Mouse (Mus musculus) liver, postnatal 0 days (tissue): Measurements from ENCODE around the gene Taok3. TPM values are rescaled to one million over a fixed set of nuclear protein-coding genes. Genes with fewer than 3 reads are reported as not detected.

Experiments used
- ATAC-seq: fragments of 200-750 bp; cut with Nextera tagmentation; 2 replicates; pipeline ENCODE4 v1.8.0; 2017; ENCODE audit warnings: mild to moderate bottlenecking, moderate library complexity
- DNase-seq: peaks from one replicate; pipeline ENCODE4 v3.0.0-alpha.2; 2016
- H3K27ac ChIP-seq: fragments of 300-500 bp; sonication (generic); 2 replicates; pipeline ENCODE4 v1.5.1; 2014; ENCODE audit warnings: antibody characterized with exemption, moderate library complexity, mild to moderate bottlenecking, low read depth
- H3K27me3 ChIP-seq: fragments of 300-500 bp; sonication (generic); 2 replicates; pipeline ENCODE4 v1.6.1; 2014; ENCODE audit warnings: low read length, control low read depth, mixed read lengths; ENCODE audit not compliant: insufficient read depth
- H3K36me3 ChIP-seq: fragments of 300-500 bp; sonication (generic); replicated peaks from 2 replicates; pipeline ENCODE4 v1.6.1; 2014; ENCODE audit warnings: mild to moderate bottlenecking, control low read depth, low read length, moderate library complexity, mixed read lengths; ENCODE audit not compliant: insufficient read depth
- H3K4me1 ChIP-seq: fragments of 300-500 bp; sonication (generic); 2 replicates; pipeline ENCODE4 v1.6.1; 2014; ENCODE audit warnings: antibody characterized with exemption, mild to moderate bottlenecking, control low read depth; ENCODE audit not compliant: insufficient read depth
- H3K4me2 ChIP-seq: fragments of 300-500 bp; sonication (generic); 2 replicates; pipeline ENCODE4 v1.6.1; 2014; ENCODE audit warnings: low read depth, mild to moderate bottlenecking, low read length, moderate library complexity, mixed read lengths
- H3K4me3 ChIP-seq: fragments of 300-500 bp; sonication (generic); 2 replicates; pipeline ENCODE4 v1.5.1; 2014; ENCODE audit warnings: low read depth, low read length
- H3K9ac ChIP-seq: fragments of 300-500 bp; sonication (generic); replicated peaks from 2 replicates; pipeline ENCODE4 v1.6.1; 2014; ENCODE audit warnings: mild to moderate bottlenecking, moderate library complexity
- H3K9me3 ChIP-seq: fragments of 300-500 bp; sonication (generic); 2 replicates; pipeline ENCODE4 v1.6.1; 2016; ENCODE audit warnings: mild to moderate bottlenecking, control low read depth, low read length, mixed read lengths
- CTCF ChIP-seq: sonication (generic); IDR thresholded peaks from 2 replicates; pipeline ENCODE4 v1.5.1; 2016; ENCODE audit warnings: antibody characterized with exemption, low read depth
- EP300 ChIP-seq: IDR thresholded peaks from 2 replicates; pipeline ENCODE4 v1.6.1; 2016; ENCODE audit warnings: antibody characterized with exemption, low read depth, mild to moderate bottlenecking
- WGBS: fragments of 180-500 bp; shearing (Covaris S2); extraction: QIAGEN DNeasy Blood & Tissue Kit; methylation state at CpG from one replicate; pipeline ENCODE4 v1.1.7; 2014; ENCODE audit not compliant: insufficient replicate concordance; 5-methylcytosine and 5-hydroxymethylcytosine counted together
- polyA plus RNA-seq: library from polyadenylated mRNA; unstranded; fragments of >200 nt; fragmentation: Nextera tagmentation; extraction: Ambion mirVana; gene quantifications from 2 replicates; pipeline ENCODE4 v1.2.1, GENCODE M21; 2015

The Taok3 gene
- polyA plus RNA-seq, 1 experiment from 2014 or later, result 41.9 TPM

DNA sequence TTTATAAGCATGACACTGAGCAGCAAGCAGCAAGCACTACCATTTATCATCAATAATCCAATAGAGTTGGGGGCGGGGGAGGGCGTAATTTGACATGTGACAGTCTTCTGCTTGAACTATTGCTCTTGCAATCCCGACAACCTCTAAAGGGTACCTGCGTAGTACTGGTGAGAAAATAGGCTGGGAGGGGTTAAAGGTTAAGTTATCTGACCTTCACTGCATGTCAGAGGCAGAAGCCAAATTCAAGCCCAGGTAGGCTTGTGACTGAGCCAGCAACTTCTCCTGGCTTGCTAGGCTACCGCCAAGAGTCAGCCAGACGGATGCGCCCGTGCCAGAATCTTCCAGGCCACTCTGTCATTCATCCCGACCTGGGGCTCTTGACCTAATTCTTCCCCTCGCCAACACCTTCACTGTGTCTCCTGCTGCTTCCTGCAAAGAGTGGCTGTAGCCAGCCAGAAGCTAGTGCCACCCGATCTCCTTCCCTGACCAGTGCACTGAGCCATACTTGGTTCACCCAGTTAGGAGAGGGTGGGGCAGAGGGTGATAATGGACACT lies 47.0 kb downstream of the Taok3 start:
- 81% methylated on average over 11 of the region's 11 CpGs for WGBS

GRCm38 (mm10) chr5:117168351-117169100 lies 48.6 kb downstream of the Taok3 start:
- TF ChIP-seq CTCF (no peak), EP300 (no peak)
- Histone ChIP-seq H3K4me2 (no peak overlapping the region), H3K9me3 (no peaks in the 10 kb centered on the region), H3K27ac (no peak overlapping the region), H3K9ac (no peak overlapping the region), H3K27me3 (no peaks in the 10 kb centered on the region), H3K36me3 (peaks cover 20% of the 10 kb centered on the region; the same call in 1 of the 2 replicates), H3K4me1 (peaks cover 12% of the 10 kb centered on the region), H3K4me3 (no peak overlapping the region)
- ATAC-seq (no peak), DNase-seq (no peak)
- WGBS, result 89% methylated on average over 14 of the region's 14 CpGs

More for the DNA sequence above, 47.0 kb downstream of the Taok3 start:
- ATAC-seq (no peak; the same call in 1 of the 2 replicates), DNase-seq (no peak)
- Histone ChIP-seq H3K9me3 (no peaks in the 10 kb centered on the region), H3K36me3 (0 out of 2 replicates have a peak, but pooled peaks cover 19% of the 10 kb centered on the region), H3K27ac (no peak overlapping the region), H3K4me2 (no peak overlapping the region), H3K4me3 (no peak overlapping the region), H3K9ac (no peak overlapping the region), H3K4me1 (peaks cover 14% of the 10 kb centered on the region), H3K27me3 (no peaks in the 10 kb centered on the region)
- TF ChIP-seq CTCF, result no peak
- TF ChIP-seq EP300, result no peak

DNA sequence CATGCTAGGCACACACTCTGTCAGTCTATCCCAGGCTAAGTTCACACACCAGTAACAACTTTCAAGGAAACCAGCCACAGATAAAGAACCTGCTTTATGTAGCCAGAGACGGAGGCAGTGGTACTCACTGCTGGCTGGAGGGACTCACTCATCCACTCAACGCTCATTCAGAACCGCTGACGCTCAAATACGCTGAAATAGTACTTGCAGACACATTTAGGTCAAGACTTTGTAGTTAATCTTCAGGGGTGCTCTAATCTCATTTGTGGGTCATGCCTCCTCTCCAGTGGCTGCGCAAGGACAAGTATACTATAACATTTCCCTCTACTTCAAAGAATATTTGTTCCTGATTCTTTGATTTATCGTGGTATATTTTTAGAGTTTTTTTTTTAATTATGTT lies 54.1 kb downstream of the Taok3 start:
- Histone ChIP-seq H3K4me3 (no peak overlapping the region), H3K9ac (no peak overlapping the region), H3K4me2 (no peak overlapping the region), H3K9me3 (no peaks in the 10 kb centered on the region), H3K27me3 (no peaks in the 10 kb centered on the region), H3K36me3 (peaks cover 35% of the 10 kb centered on the region), H3K4me1 (no peaks in the 10 kb centered on the region), H3K27ac (no peak overlapping the region)
- no peak for TF ChIP-seq CTCF
- TF ChIP-seq EP300, result no peak
- no peak for DNase-seq
- WGBS, result 96% methylated on average over 7 of the region's 7 CpGs
- ATAC-seq, result no peak

DNA sequence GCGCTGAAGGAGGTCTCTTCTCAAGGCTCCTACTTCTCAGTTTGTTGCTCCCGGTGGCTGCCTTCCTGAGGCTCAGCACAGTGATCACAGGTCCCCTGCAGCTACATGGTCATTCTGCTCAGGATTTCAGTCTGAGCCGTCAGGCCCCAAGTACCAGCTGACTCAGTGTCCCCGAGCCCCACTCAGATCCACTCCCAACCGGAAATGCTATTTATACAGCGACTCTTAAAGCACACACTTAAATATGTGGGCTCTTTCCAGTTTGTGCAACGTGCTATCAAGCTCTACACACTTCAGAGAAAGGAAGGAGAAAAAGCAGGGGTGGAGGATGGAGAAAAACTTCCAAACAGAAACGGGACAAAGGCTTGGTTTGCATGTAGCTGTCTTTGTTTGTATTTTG lies 56.0 kb downstream of the Taok3 start:
- Histone ChIP-seq H3K27ac (no peak overlapping the region), H3K9me3 (no peaks in the 10 kb centered on the region), H3K36me3 (peaks cover 35% of the 10 kb centered on the region), H3K4me3 (no peak overlapping the region), H3K27me3 (no peaks in the 10 kb centered on the region), H3K9ac (no peak overlapping the region), H3K4me1 (no peaks in the 10 kb centered on the region; the same call in 1 of the 2 replicates), H3K4me2 (no peak overlapping the region)
- TF ChIP-seq CTCF (no peak), EP300 (no peak)
- WGBS, result 84% methylated on average over 8 of the region's 8 CpGs
- no peak for ATAC-seq
- no peak for DNase-seq

DNA sequence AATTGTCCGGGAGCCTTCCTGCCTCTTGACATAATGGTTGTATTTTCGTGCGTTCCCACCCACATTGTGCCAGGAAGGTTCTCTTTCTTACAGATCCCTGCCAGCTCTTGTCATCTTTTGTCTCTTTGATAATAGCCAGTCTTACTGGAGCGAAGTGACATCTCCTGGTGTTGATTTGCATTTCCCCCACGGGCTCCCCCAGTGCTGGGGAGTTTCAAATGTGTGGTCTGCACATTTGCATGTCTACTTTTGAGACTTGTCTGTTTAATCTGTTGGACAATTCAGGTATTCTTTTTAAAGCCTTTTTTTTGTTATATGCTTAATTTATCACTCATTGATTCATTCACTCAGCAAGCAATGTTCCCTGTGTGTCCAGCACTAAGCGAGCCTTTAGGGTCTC lies 58.1 kb downstream of the Taok3 start:
- Histone ChIP-seq H3K9ac (no peak overlapping the region), H3K4me3 (no peak overlapping the region), H3K27me3 (no peaks in the 10 kb centered on the region), H3K4me2 (no peak overlapping the region), H3K9me3 (no peaks in the 10 kb centered on the region), H3K36me3 (peaks cover 32% of the 10 kb centered on the region), H3K4me1 (peaks cover 20% of the 10 kb centered on the region), H3K27ac (no peak overlapping the region)
- ATAC-seq (no peak), DNase-seq (no peak)
- TF ChIP-seq EP300 (no peak), CTCF (no peak)
- 89% methylated on average over 6 of the region's 6 CpGs for WGBS

GRCm38 (mm10) chr5:117178486-117178885 lies 58.6 kb downstream of the Taok3 start:
- ATAC-seq (no peak), DNase-seq (no peak)
- no peak overlapping the region for H3K4me2 ChIP-seq
- H3K27me3 ChIP-seq, result no peaks in the 10 kb centered on the region
- WGBS, result 80% methylated on average over 6 of the region's 6 CpGs
- peaks cover 21% of the 10 kb centered on the region for H3K4me1 ChIP-seq
- H3K27ac ChIP-seq, result no peak overlapping the region
- H3K9ac ChIP-seq, result no peak overlapping the region
- no peak for TF ChIP-seq CTCF
- no peak for TF ChIP-seq EP300
- H3K9me3 ChIP-seq, result no peaks in the 10 kb centered on the region
- H3K36me3 ChIP-seq, result peaks cover 32% of the 10 kb centered on the region
- no peak overlapping the region for H3K4me3 ChIP-seq
